Mouse (Mus musculus): ENCODE measurements around the gene Tbr1. TPM values are rescaled to one million over a fixed set of nuclear protein-coding genes. Genes with fewer than 3 reads are reported as not detected.

The Tbr1 gene
- polyA plus RNA-seq, 1 experiment: 0.03 TPM

GRCm38 (mm10) chr2:61806346-61806825 lies 3.7 kb downstream of the Tbr1 start:
- peaks cover 18% of the 10 kb centered on the region for H3K27me3 ChIP-seq (replicated peaks; ENCODE audit: control insufficient read depth, insufficient read depth, low read length)
- 9% methylated on average over 3 of the region's 3 CpGs for WGBS
- TF ChIP-seq POLR2A (IDR thresholded peaks at IDR 0.05; ENCODE audit: low read depth, low read length) (no peak), CTCF (conservative IDR thresholded peaks at IDR 0.05; ENCODE audit: insufficient read depth, insufficient read length, low read depth, low read length) (no peak)

GRCm38 (mm10) chr2:61807151-61807550 lies 4.4 kb downstream of the Tbr1 start:
- Histone ChIP-seq H3K4me1 (ENCODE audit: control insufficient read depth, insufficient read depth, low read length) (peaks cover 3% of the 10 kb centered on the region), H3K4me3 (ENCODE audit: insufficient read depth, low read depth, low read length) (no peak overlapping the region), H3K27me3 (replicated peaks; ENCODE audit: control insufficient read depth, insufficient read depth, low read length) (peaks cover 23% of the 10 kb centered on the region), H3K36me3 (ENCODE audit: control insufficient read depth, insufficient read depth, low read length) (no peaks in the 10 kb centered on the region), H3K27ac (ENCODE audit: insufficient read depth, low read depth, low read length) (no peak overlapping the region)
- DNase-seq: peak; percentile 19
- TF ChIP-seq POLR2A (IDR thresholded peaks at IDR 0.05; ENCODE audit: low read depth, low read length) (no peak), CTCF (conservative IDR thresholded peaks at IDR 0.05; ENCODE audit: insufficient read depth, insufficient read length, low read depth, low read length) (no peak)
- 7% methylated on average over 22 of the region's 22 CpGs for WGBS

More at GRCm38 (mm10) chr2:61806346-61806825, 3.7 kb downstream of the Tbr1 start:
- Histone ChIP-seq H3K4me3 (ENCODE audit: insufficient read depth, low read depth, low read length) (no peak overlapping the region), H3K36me3 (ENCODE audit: control insufficient read depth, insufficient read depth, low read length) (no peaks in the 10 kb centered on the region), H3K4me1 (ENCODE audit: control insufficient read depth, insufficient read depth, low read length) (peaks cover 3% of the 10 kb centered on the region), H3K27ac (ENCODE audit: insufficient read depth, low read depth, low read length) (no peak overlapping the region)
- DNase-seq: no peak

GRCm38 (mm10) chr2:61807781-61808180 lies 5.1 kb downstream of the Tbr1 start:
- peaks cover 3% of the 10 kb centered on the region for H3K4me1 ChIP-seq (ENCODE audit: control insufficient read depth, insufficient read depth, low read length)
- H3K27ac ChIP-seq (ENCODE audit: insufficient read depth, low read depth, low read length): no peak overlapping the region
- 53% methylated on average over 2 of the region's 2 CpGs for WGBS
- no peak for DNase-seq
- peaks cover 28% of the 10 kb centered on the region for H3K27me3 ChIP-seq (replicated peaks; ENCODE audit: control insufficient read depth, insufficient read depth, low read length)
- H3K4me3 ChIP-seq (ENCODE audit: insufficient read depth, low read depth, low read length): no peak overlapping the region
- no peaks in the 10 kb centered on the region for H3K36me3 ChIP-seq (ENCODE audit: control insufficient read depth, insufficient read depth, low read length)
- TF ChIP-seq POLR2A (IDR thresholded peaks at IDR 0.05; ENCODE audit: low read depth, low read length) (no peak), CTCF (conservative IDR thresholded peaks at IDR 0.05; ENCODE audit: insufficient read depth, insufficient read length, low read depth, low read length) (no peak)

GRCm38 (mm10) chr2:61808776-61809175 lies 6.0 kb downstream of the Tbr1 start:
- no peak for DNase-seq
- H3K36me3 ChIP-seq (ENCODE audit: control insufficient read depth, insufficient read depth, low read length): no peaks in the 10 kb centered on the region
- H3K4me3 ChIP-seq (ENCODE audit: insufficient read depth, low read depth, low read length): no peak overlapping the region
- TF ChIP-seq CTCF (conservative IDR thresholded peaks at IDR 0.05; ENCODE audit: insufficient read depth, insufficient read length, low read depth, low read length): no peak
- TF ChIP-seq POLR2A (IDR thresholded peaks at IDR 0.05; ENCODE audit: low read depth, low read length): no peak
- no peak overlapping the region for H3K27ac ChIP-seq (ENCODE audit: insufficient read depth, low read depth, low read length)
- peaks cover 3% of the 10 kb centered on the region; the same call in 1 of the 2 replicates for H3K4me1 ChIP-seq (ENCODE audit: control insufficient read depth, insufficient read depth, low read length)
- 12% methylated on average over 6 of the region's 6 CpGs for WGBS
- H3K27me3 ChIP-seq (replicated peaks; ENCODE audit: control insufficient read depth, insufficient read depth, low read length): peaks cover 23% of the 10 kb centered on the region

GRCm38 (mm10) chr2:61809381-61809780 lies 6.7 kb downstream of the Tbr1 start:
- DNase-seq: no peak
- WGBS: 28% methylated on average over 1 of the region's 1 CpGs
- Histone ChIP-seq H3K27ac (ENCODE audit: insufficient read depth, low read depth, low read length) (no peak overlapping the region), H3K27me3 (replicated peaks; ENCODE audit: control insufficient read depth, insufficient read depth, low read length) (peaks cover 26% of the 10 kb centered on the region), H3K36me3 (ENCODE audit: control insufficient read depth, insufficient read depth, low read length) (no peaks in the 10 kb centered on the region), H3K4me1 (ENCODE audit: control insufficient read depth, insufficient read depth, low read length) (peaks cover 3% of the 10 kb centered on the region; the same call in 1 of the 2 replicates), H3K4me3 (ENCODE audit: insufficient read depth, low read depth, low read length) (no peak overlapping the region)
- TF ChIP-seq CTCF (conservative IDR thresholded peaks at IDR 0.05; ENCODE audit: insufficient read depth, insufficient read length, low read depth, low read length) (no peak), POLR2A (IDR thresholded peaks at IDR 0.05; ENCODE audit: low read depth, low read length) (no peak)

GRCm38 (mm10) chr2:61810751-61811150 lies 8.0 kb downstream of the Tbr1 start:
- H3K36me3 ChIP-seq (ENCODE audit: control insufficient read depth, insufficient read depth, low read length): no peaks in the 10 kb centered on the region
- DNase-seq: no peak
- no peak overlapping the region for H3K27ac ChIP-seq (ENCODE audit: insufficient read depth, low read depth, low read length)
- TF ChIP-seq CTCF (conservative IDR thresholded peaks at IDR 0.05; ENCODE audit: insufficient read depth, insufficient read length, low read depth, low read length): no peak
- TF ChIP-seq POLR2A (IDR thresholded peaks at IDR 0.05; ENCODE audit: low read depth, low read length): no peak
- H3K4me1 ChIP-seq (ENCODE audit: control insufficient read depth, insufficient read depth, low read length): peaks cover 6% of the 10 kb centered on the region
- H3K27me3 ChIP-seq (replicated peaks; ENCODE audit: control insufficient read depth, insufficient read depth, low read length): peaks cover 22% of the 10 kb centered on the region
- no peak overlapping the region for H3K4me3 ChIP-seq (ENCODE audit: insufficient read depth, low read depth, low read length)
- WGBS: 75% methylated on average over 4 of the region's 4 CpGs

- 48% methylated on average over 8 of the region's 8 CpGs for WGBS
- Histone ChIP-seq H3K4me3 (ENCODE audit: insufficient read depth, low read depth, low read length) (no peak overlapping the region), H3K27me3 (replicated peaks; ENCODE audit: control insufficient read depth, insufficient read depth, low read length) (peaks cover 25% of the 10 kb centered on the region), H3K4me1 (ENCODE audit: control insufficient read depth, insufficient read depth, low read length) (peaks cover 6% of the 10 kb centered on the region), H3K27ac (ENCODE audit: insufficient read depth, low read depth, low read length) (no peak overlapping the region), H3K36me3 (ENCODE audit: control insufficient read depth, insufficient read depth, low read length) (no peaks in the 10 kb centered on the region)
- TF ChIP-seq CTCF (conservative IDR thresholded peaks at IDR 0.05; ENCODE audit: insufficient read depth, insufficient read length, low read depth, low read length) (no peak), POLR2A (IDR thresholded peaks at IDR 0.05; ENCODE audit: low read depth, low read length) (no peak)
- no peak for DNase-seq
Observed at GRCm38 (mm10) chr2:61811163-61811506, 8.4 kb downstream of the Tbr1 start.
